Mouse (Mus musculus): Measurements from ENCODE around the gene Erich2. TPM values are rescaled to one million over a fixed set of nuclear protein-coding genes. Genes with fewer than 3 reads are reported as not detected.
A peak's percentile ranks its signal among the peaks of the same experiment; 100 is the strongest.

Erich2 gene
- 1.1 and 1.7 TPM in 2 replicates for polyA plus RNA-seq (2015; fragmentation: Nextera tagmentation; extraction: Ambion mirVana)

- peak within 1 kb of the TSS; percentile 18; the same call in 1 of the 2 replicates for H3K27ac ChIP-seq (replicated peaks)
- ATAC-seq (ENCODE audit: low FRiP score, low TSS enrichment) (no peak), DNase-seq (ENCODE audit: low spot score) (no peak)
- peak within 1 kb of the TSS; percentile 88 for H3K4me2 ChIP-seq (replicated peaks; ENCODE audit: low read depth)
- 17% methylated on average over 10 of the region's 10 CpGs for WGBS
- TF ChIP-seq EP300 (optimal IDR thresholded peaks at IDR 0.05) (no peak), CTCF (IDR thresholded peaks at IDR 0.05; ENCODE audit: low read depth) (no peak)
- H3K9ac ChIP-seq (ENCODE audit: low read length): peak within 1 kb of the TSS; percentile 57
- no peaks in the 10 kb centered on the region for H3K4me1 ChIP-seq (replicated peaks; ENCODE audit: control insufficient read depth, insufficient read depth)
- no peaks in the 10 kb centered on the region for H3K27me3 ChIP-seq (ENCODE audit: control insufficient read depth, insufficient read depth, low read length)
- H3K36me3 ChIP-seq (ENCODE audit: control insufficient read depth, insufficient read depth, low read length): no peaks in the 10 kb centered on the region
- H3K4me3 ChIP-seq (ENCODE audit: low read depth, low read length): peak within 1 kb of the TSS; percentile 61
- H3K9me3 ChIP-seq (ENCODE audit: control insufficient read depth, low read length): no peaks in the 10 kb centered on the region
Observed at GRCm38 (mm10) chr2:70508496-70508895, at the start of gene Erich2. Gene Erich2 (plus strand): TSS chr2:70508819.

GRCm38 (mm10) chr2:70463606-70464005 is 45.0 kb upstream of the Erich2 start:
- TF ChIP-seq EP300 (optimal IDR thresholded peaks at IDR 0.05) (no peak), CTCF (IDR thresholded peaks at IDR 0.05; ENCODE audit: low read depth) (no peak)
- Histone ChIP-seq H3K36me3 (ENCODE audit: control insufficient read depth, insufficient read depth, low read length) (no peaks in the 10 kb centered on the region), H3K4me1 (replicated peaks; ENCODE audit: control insufficient read depth, insufficient read depth) (no peaks in the 10 kb centered on the region), H3K27ac (replicated peaks) (no peak overlapping the region), H3K9me3 (ENCODE audit: control insufficient read depth, low read length) (no peaks in the 10 kb centered on the region), H3K4me3 (ENCODE audit: low read depth, low read length) (no peak overlapping the region), H3K9ac (ENCODE audit: low read length) (no peak overlapping the region), H3K27me3 (ENCODE audit: control insufficient read depth, insufficient read depth, low read length) (no peaks in the 10 kb centered on the region), H3K4me2 (replicated peaks; ENCODE audit: low read depth) (no peak overlapping the region)
- WGBS: 81% methylated on average over 1 of the region's 1 CpGs
- DNase-seq (ENCODE audit: low spot score) (no peak), ATAC-seq (ENCODE audit: low FRiP score, low TSS enrichment) (no peak)

GRCm38 (mm10) chr2:70471136-70471535 is 37.5 kb upstream of the Erich2 start:
- no peak overlapping the region for H3K27ac ChIP-seq (replicated peaks)
- ATAC-seq (ENCODE audit: low FRiP score, low TSS enrichment) (no peak), DNase-seq (ENCODE audit: low spot score) (no peak)
- no peaks in the 10 kb centered on the region for H3K36me3 ChIP-seq (ENCODE audit: control insufficient read depth, insufficient read depth, low read length)
- TF ChIP-seq EP300 (optimal IDR thresholded peaks at IDR 0.05) (no peak), CTCF (IDR thresholded peaks at IDR 0.05; ENCODE audit: low read depth) (no peak)
- no peak overlapping the region for H3K4me3 ChIP-seq (ENCODE audit: low read depth, low read length)
- no peak overlapping the region for H3K4me2 ChIP-seq (replicated peaks; ENCODE audit: low read depth)
- peaks cover 5% of the 10 kb centered on the region; the same call in 1 of the 2 replicates for H3K4me1 ChIP-seq (replicated peaks; ENCODE audit: control insufficient read depth, insufficient read depth)
- 54% methylated on average over 5 of the region's 5 CpGs for WGBS
- peaks cover 11% of the 10 kb centered on the region for H3K27me3 ChIP-seq (ENCODE audit: control insufficient read depth, insufficient read depth, low read length)
- no peak overlapping the region for H3K9ac ChIP-seq (ENCODE audit: low read length)
- no peaks in the 10 kb centered on the region for H3K9me3 ChIP-seq (ENCODE audit: control insufficient read depth, low read length)

- WGBS: under 1% methylated on average over 48 of the region's 48 CpGs
- H3K4me3 ChIP-seq (ENCODE audit: low read depth, low read length): peak overlapping the region; percentile 38
- H3K27me3 ChIP-seq (ENCODE audit: control insufficient read depth, insufficient read depth, low read length): peaks cover 16% of the 10 kb centered on the region
- ATAC-seq (ENCODE audit: low FRiP score, low TSS enrichment) (no peak), DNase-seq (ENCODE audit: low spot score) (peak; percentile 54)
- no peak overlapping the region for H3K9ac ChIP-seq (ENCODE audit: low read length)
- peaks cover 5% of the 10 kb centered on the region; the same call in 1 of the 2 replicates for H3K4me1 ChIP-seq (replicated peaks; ENCODE audit: control insufficient read depth, insufficient read depth)
- no peaks in the 10 kb centered on the region for H3K9me3 ChIP-seq (ENCODE audit: control insufficient read depth, low read length)
- H3K4me2 ChIP-seq (replicated peaks; ENCODE audit: low read depth): peak overlapping the region; percentile 61
- no peaks in the 10 kb centered on the region for H3K36me3 ChIP-seq (ENCODE audit: control insufficient read depth, insufficient read depth, low read length)
- no peak overlapping the region for H3K27ac ChIP-seq (replicated peaks)
- no peak for TF ChIP-seq EP300 (optimal IDR thresholded peaks at IDR 0.05)
- no peak for TF ChIP-seq CTCF (IDR thresholded peaks at IDR 0.05; ENCODE audit: low read depth)
Observed at GRCm38 (mm10) chr2:70471861-70472620, 36.6 kb upstream of the Erich2 start.

GRCm38 (mm10) chr2:70497715-70498318 is 10.8 kb upstream of the Erich2 start:
- Histone ChIP-seq H3K4me1 (replicated peaks; ENCODE audit: control insufficient read depth, insufficient read depth) (no peaks in the 10 kb centered on the region), H3K9ac (ENCODE audit: low read length) (no peak overlapping the region), H3K4me3 (ENCODE audit: low read depth, low read length) (no peak overlapping the region), H3K36me3 (ENCODE audit: control insufficient read depth, insufficient read depth, low read length) (no peaks in the 10 kb centered on the region), H3K27me3 (ENCODE audit: control insufficient read depth, insufficient read depth, low read length) (no peaks in the 10 kb centered on the region), H3K9me3 (ENCODE audit: control insufficient read depth, low read length) (no peaks in the 10 kb centered on the region), H3K27ac (replicated peaks) (no peak overlapping the region), H3K4me2 (replicated peaks; ENCODE audit: low read depth) (no peak overlapping the region)
- ATAC-seq (ENCODE audit: low FRiP score, low TSS enrichment) (no peak), DNase-seq (ENCODE audit: low spot score) (no peak)
- 46% methylated on average over 13 of the region's 13 CpGs for WGBS
- TF ChIP-seq EP300 (optimal IDR thresholded peaks at IDR 0.05) (no peak), CTCF (IDR thresholded peaks at IDR 0.05; ENCODE audit: low read depth) (no peak)

- no peak for TF ChIP-seq EP300 (optimal IDR thresholded peaks at IDR 0.05)
- TF ChIP-seq CTCF (IDR thresholded peaks at IDR 0.05; ENCODE audit: low read depth): no peak
- H3K4me3 ChIP-seq (ENCODE audit: low read depth, low read length): no peak overlapping the region
- no peaks in the 10 kb centered on the region for H3K4me1 ChIP-seq (replicated peaks; ENCODE audit: control insufficient read depth, insufficient read depth)
- no peaks in the 10 kb centered on the region for H3K27me3 ChIP-seq (ENCODE audit: control insufficient read depth, insufficient read depth, low read length)
- H3K4me2 ChIP-seq (replicated peaks; ENCODE audit: low read depth): no peak overlapping the region
- ATAC-seq (ENCODE audit: low FRiP score, low TSS enrichment) (no peak), DNase-seq (ENCODE audit: low spot score) (no peak)
- H3K36me3 ChIP-seq (ENCODE audit: control insufficient read depth, insufficient read depth, low read length): no peaks in the 10 kb centered on the region
- H3K9me3 ChIP-seq (ENCODE audit: control insufficient read depth, low read length): no peaks in the 10 kb centered on the region
- WGBS: 75% methylated on average over 10 of the region's 10 CpGs
- H3K27ac ChIP-seq (replicated peaks): no peak overlapping the region
- no peak overlapping the region for H3K9ac ChIP-seq (ENCODE audit: low read length)
Observed at GRCm38 (mm10) chr2:70503436-70503835, 5.2 kb upstream of the Erich2 start.
